Mouse (Mus musculus) forebrain, postnatal 0 days (tissue): ENCODE data around the gene Gm10337. TPM values are rescaled to one million over a fixed set of nuclear protein-coding genes. Genes with fewer than 3 reads are reported as not detected.

Experiments
- ATAC-seq: fragments of 200-750 bp; cut with Nextera tagmentation; 2 replicates; pipeline ENCODE4 v1.8.0; 2017; ENCODE audit warnings: mild to moderate bottlenecking, moderate library complexity
- DNase-seq: peaks from one replicate; pipeline ENCODE4 v3.0.0-alpha.2; 2015
- H3K27ac ChIP-seq: fragments of 300-500 bp; sonication (generic); 2 replicates; pipeline ENCODE4 v1.5.1; 2014; ENCODE audit warnings: low read depth, mild to moderate bottlenecking, antibody characterized with exemption, low read length, moderate library complexity, mixed read lengths
- H3K27me3 ChIP-seq: fragments of 300-500 bp; sonication (generic); 2 replicates; pipeline ENCODE4 v1.6.1; 2014; ENCODE audit warnings: mild to moderate bottlenecking, low read length, mixed read lengths; ENCODE audit not compliant: insufficient read depth
- H3K36me3 ChIP-seq: fragments of 300-500 bp; sonication (generic); 2 replicates; pipeline ENCODE4 v1.6.1; 2014; ENCODE audit warnings: mild to moderate bottlenecking, moderate library complexity; ENCODE audit not compliant: insufficient read depth
- H3K4me1 ChIP-seq: fragments of 300-500 bp; sonication (generic); 2 replicates; pipeline ENCODE4 v1.6.1; 2014; ENCODE audit warnings: antibody characterized with exemption; ENCODE audit not compliant: insufficient read depth
- H3K4me2 ChIP-seq: fragments of 300-500 bp; sonication (generic); 2 replicates; pipeline ENCODE4 v1.6.1; 2014; ENCODE audit warnings: low read depth, mild to moderate bottlenecking, moderate library complexity
- H3K4me3 ChIP-seq: fragments of 300-500 bp; sonication (generic); 2 replicates; pipeline ENCODE4 v1.5.1; 2014; ENCODE audit warnings: low read depth, low read length, mixed read lengths
- H3K9ac ChIP-seq: fragments of 300-500 bp; sonication (generic); 2 replicates; pipeline ENCODE4 v1.6.1; 2014; ENCODE audit warnings: mild to moderate bottlenecking
- H3K9me3 ChIP-seq: fragments of 300-500 bp; sonication (generic); 2 replicates; pipeline ENCODE4 v1.6.1; 2016; ENCODE audit warnings: low read length
- CTCF ChIP-seq: sonication (generic); IDR thresholded peaks from 2 replicates; pipeline ENCODE4 v1.5.1; 2016; ENCODE audit warnings: antibody characterized with exemption, control low read depth, low read depth
- WGBS: fragments of 180-500 bp; shearing (Covaris S2); extraction: QIAGEN DNeasy Blood & Tissue Kit; methylation state at CpG from one replicate; pipeline ENCODE4 v1.1.7; 2014; 5-methylcytosine and 5-hydroxymethylcytosine counted together
- polyA plus RNA-seq: library from polyadenylated mRNA; unstranded; fragments of >200 nt; fragmentation: Nextera tagmentation; extraction: Ambion mirVana; gene quantifications from 2 replicates; pipeline ENCODE4 v1.2.1, GENCODE M21; 2015
- total RNA-seq: library from RNA; depleted of rRNA; stranded (reverse); fragments of >200 nt; gene quantifications from 2 replicates; pipeline ENCODE4 v1.2.3, GENCODE M21; 2014

Gene Gm10337
- total and polyA plus RNA-seq, 2 experiments from 2014 or later: 4.2 TPM; not detected in 1

DNA sequence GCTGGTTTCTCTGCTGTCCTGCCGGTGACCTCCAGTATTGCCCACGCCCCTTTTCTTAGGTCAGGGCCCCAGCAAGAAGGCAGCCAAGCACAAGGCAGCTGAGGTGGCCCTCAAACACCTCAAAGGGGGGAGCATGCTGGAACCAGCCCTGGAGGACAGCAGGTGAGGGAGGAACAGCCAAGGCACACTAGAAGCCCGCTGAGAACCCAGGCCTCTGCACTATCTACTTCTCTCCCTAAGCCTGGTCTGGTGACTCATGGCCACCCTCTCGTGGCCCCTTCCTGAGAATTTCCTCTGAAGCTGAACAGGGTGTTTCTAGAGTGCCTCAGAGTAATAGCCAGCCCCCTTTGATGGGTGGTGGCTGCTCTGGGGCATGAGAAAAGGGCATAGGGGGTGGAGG lies 16.9 kb downstream of the Gm10337 start:
- H3K4me1 ChIP-seq: peaks cover 10% of the 10 kb centered on the region; the same call in 1 of the 2 replicates
- no peaks in the 10 kb centered on the region for H3K9me3 ChIP-seq
- H3K27ac ChIP-seq: no peak overlapping the region
- peaks cover 25% of the 10 kb centered on the region for H3K36me3 ChIP-seq
- no peak for ATAC-seq
- no peak overlapping the region for H3K4me3 ChIP-seq
- no peak for TF ChIP-seq CTCF
- no peak overlapping the region for H3K9ac ChIP-seq
- WGBS: 84% methylated on average over 4 of the region's 4 CpGs
- no peaks in the 10 kb centered on the region for H3K27me3 ChIP-seq
- no peak overlapping the region for H3K4me2 ChIP-seq
- no peak for DNase-seq

DNA sequence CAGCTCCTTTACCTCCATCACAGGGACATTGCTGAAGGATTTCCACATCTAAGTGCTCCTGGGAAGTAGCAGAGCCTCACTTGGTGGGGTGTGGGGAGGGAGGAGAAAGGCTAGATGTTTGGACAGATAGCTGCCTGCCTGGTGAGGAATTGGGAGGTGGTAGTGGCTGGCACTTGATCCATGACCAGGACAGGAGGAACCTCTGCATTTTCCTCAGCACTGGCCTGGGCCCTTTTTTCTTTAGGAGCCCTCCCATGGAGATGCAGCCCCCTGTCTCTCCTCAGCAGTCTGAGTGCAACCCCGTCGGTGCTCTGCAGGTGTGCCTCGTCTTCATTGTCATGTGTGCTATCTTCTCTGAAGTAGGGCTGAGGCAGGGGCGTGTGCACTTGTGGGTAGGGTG lies 18.0 kb downstream of the Gm10337 start:
- Histone ChIP-seq H3K4me1 (peaks cover 5% of the 10 kb centered on the region; the same call in 1 of the 2 replicates), H3K27me3 (no peaks in the 10 kb centered on the region), H3K4me2 (no peak overlapping the region), H3K4me3 (no peak overlapping the region), H3K9ac (no peak overlapping the region), H3K9me3 (no peaks in the 10 kb centered on the region), H3K27ac (no peak overlapping the region), H3K36me3 (peaks cover 25% of the 10 kb centered on the region)
- TF ChIP-seq CTCF: no peak
- DNase-seq: no peak
- 90% methylated on average over 4 of the region's 4 CpGs for WGBS
- no peak for ATAC-seq

DNA sequence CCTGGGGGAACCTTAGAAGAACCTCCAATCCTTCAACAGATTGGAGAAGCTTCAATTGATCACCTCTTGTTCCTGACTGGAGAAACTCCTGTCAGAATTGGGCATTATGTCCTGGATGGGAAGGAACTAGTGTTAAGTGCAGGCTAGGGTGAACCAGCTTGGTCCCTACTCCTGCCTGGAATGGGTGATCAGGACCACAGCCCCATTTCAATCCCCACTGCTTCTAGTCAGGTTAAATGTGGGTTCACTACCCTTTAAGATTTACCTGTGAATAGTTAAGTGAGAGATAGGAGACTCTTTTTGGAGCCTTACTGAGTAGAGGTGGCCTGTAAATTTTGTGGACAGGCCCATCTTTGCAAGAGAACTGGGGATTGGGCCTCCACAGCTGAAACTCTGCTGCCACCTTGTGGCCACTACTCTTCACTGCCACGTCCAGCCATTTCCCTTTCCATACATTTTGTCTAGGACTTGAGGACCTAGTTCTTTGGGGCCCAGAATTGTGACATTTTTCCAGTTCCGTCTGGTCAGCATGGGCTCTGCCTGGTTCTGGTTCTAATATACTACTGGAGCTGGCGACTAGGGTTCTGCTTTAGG lies 21.5 kb downstream of the Gm10337 start, which contains the start of gene Npff:
Npff (minus strand) TSS at position 51 of the 594 bp plus-strand sequence.
- DNase-seq (peak; percentile 90), ATAC-seq (peak; percentile 68; the same call in 1 of the 2 replicates)
- Histone ChIP-seq H3K4me1 (no peaks in the 10 kb centered on the region), H3K27me3 (no peaks in the 10 kb centered on the region), H3K9me3 (no peaks in the 10 kb centered on the region), H3K4me3 (no peak within 1 kb of the TSS), H3K9ac (no peak within 1 kb of the TSS), H3K36me3 (peaks cover 47% of the 10 kb centered on the region), H3K4me2 (no peak within 1 kb of the TSS), H3K27ac (peak within 1 kb of the TSS; percentile 35; the same call in 1 of the 2 replicates)
- 3% methylated on average over 3 of the region's 3 CpGs for WGBS
- peak; percentile 97 for TF ChIP-seq CTCF

DNA sequence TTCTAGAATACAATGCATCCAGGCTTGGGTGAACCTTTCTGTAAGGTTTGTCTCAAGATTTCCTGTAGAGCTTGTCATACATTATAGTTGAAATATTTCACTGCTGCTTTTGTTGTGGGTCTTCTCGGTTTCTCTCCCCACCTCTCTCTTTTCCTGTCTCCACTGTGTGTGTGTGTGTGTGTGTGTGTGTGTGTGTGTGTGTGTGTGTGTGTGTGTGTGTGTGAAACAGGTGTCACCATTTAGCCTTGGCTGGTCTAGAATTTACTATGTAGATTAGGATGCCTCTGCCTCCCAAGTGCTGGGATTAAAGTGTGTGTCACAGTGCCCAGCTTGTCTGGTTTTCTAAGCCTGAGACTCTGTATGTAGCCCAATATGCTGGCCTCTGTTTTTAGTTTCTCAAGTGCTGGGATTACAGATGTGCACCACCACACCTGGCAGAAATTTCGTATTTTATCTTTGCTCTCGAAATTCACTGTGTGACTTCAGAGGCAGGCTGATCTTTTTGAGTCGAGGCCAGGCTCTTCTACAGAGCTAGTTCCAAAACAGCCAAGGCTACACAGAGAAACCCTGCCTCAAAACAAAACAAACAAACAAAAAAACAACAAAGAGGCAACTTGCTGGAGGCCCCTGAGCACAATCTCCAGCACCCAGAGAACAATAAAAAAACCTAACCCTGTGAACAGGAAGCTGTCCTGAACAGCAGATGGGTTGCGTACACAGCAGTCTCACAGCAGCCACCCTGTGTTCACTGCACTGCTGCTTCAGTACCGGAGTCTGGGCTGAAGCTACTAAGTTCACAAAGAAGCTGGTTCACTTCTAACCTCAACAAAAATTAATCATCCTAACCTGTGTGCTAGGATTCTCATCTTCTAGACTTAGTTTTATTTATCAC lies 22.8 kb downstream of the Gm10337 start:
- ATAC-seq (no peak), DNase-seq (no peak)
- no peak overlapping the region for H3K4me3 ChIP-seq
- no peak overlapping the region for H3K9ac ChIP-seq
- no peak overlapping the region for H3K27ac ChIP-seq
- H3K4me1 ChIP-seq: no peaks in the 10 kb centered on the region
- H3K36me3 ChIP-seq: peaks cover 49% of the 10 kb centered on the region
- H3K27me3 ChIP-seq: no peaks in the 10 kb centered on the region
- WGBS: 86% methylated on average over 6 of the region's 6 CpGs
- no peaks in the 10 kb centered on the region for H3K9me3 ChIP-seq
- H3K4me2 ChIP-seq: no peak overlapping the region
- TF ChIP-seq CTCF: no peak

DNA sequence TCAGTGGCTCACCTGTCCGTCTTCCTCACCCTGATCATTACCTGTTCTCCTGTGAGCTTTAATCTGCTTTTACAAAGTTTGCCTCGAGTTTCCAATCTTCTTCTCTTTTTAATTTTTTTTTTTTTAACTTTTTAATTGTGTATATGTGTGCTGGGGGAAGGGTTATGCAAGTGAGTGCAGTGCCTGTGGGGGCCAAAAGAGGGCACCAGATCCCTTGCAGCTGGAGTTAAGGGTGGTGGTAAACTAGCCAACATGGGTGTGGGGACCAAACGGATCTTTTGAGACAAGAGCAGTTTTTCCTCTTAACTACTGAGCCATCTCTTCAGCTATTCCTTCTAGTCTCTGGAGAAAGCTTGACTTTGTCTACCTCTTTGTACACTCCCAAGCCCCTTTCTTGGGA lies 24.4 kb downstream of the Gm10337 start:
- WGBS: 69% methylated on average over 3 of the region's 3 CpGs
- peak; percentile 51 for TF ChIP-seq CTCF
- peaks cover 51% of the 10 kb centered on the region for H3K36me3 ChIP-seq

DNA sequence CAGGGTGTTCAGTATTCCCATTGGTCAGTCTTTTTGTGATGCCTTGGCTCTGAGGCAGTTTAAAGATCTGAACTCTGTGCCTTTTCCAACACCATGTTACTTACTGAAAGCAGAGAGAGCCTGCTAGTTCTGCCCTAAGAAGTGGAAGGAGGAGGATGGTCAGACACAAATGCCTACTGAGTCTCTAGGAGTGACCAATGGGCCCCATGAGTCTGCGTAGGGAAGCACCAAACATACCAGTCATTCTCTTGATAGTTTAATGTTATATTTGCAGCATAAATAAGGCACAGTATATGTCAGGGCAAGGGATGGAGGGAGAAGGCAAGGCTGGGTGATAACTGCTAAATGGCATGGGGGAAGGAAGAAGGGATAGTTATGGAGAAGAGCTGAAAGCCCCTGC lies 24.9 kb downstream of the Gm10337 start:
- Histone ChIP-seq H3K27me3 (no peaks in the 10 kb centered on the region), H3K9me3 (no peaks in the 10 kb centered on the region), H3K27ac (no peak overlapping the region), H3K4me3 (no peak overlapping the region), H3K36me3 (peaks cover 55% of the 10 kb centered on the region), H3K4me2 (no peak overlapping the region), H3K4me1 (no peaks in the 10 kb centered on the region), H3K9ac (no peak overlapping the region)
- DNase-seq (no peak), ATAC-seq (no peak)
- no peak for TF ChIP-seq CTCF
- 95% methylated on average over 1 of the region's 1 CpGs for WGBS

More for the DNA sequence above, 24.4 kb downstream of the Gm10337 start:
- H3K4me3 ChIP-seq: no peak overlapping the region
- H3K9ac ChIP-seq: no peak overlapping the region
- H3K27ac ChIP-seq: no peak overlapping the region
- ATAC-seq (no peak), DNase-seq (no peak)
- H3K27me3 ChIP-seq: no peaks in the 10 kb centered on the region
- no peaks in the 10 kb centered on the region for H3K4me1 ChIP-seq
- H3K9me3 ChIP-seq: no peaks in the 10 kb centered on the region
- no peak overlapping the region for H3K4me2 ChIP-seq

DNA sequence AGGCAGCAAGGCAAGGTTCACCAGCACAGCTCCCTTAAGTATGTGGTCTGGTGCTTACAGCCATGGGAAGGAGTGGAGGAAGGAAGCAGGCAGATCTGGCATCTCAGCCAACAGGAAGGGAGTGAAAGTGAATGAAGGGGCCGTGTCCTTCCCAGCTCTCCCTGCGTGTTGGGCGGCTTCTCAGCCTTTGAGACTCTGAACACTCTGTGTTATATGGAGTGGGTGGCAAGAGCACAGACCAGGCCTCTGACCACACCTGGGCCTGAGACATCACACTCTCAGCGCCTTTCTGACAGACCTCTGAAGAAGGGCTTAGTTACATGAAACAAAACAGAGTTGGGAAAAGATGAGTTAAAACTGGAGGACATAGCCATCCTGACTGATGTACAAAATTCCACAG lies 27.0 kb downstream of the Gm10337 start:
- Histone ChIP-seq H3K9me3 (no peaks in the 10 kb centered on the region), H3K4me2 (no peak overlapping the region), H3K27ac (no peak overlapping the region), H3K4me1 (no peaks in the 10 kb centered on the region), H3K36me3 (peaks cover 57% of the 10 kb centered on the region), H3K27me3 (no peaks in the 10 kb centered on the region), H3K4me3 (no peak overlapping the region), H3K9ac (no peak overlapping the region)
- TF ChIP-seq CTCF: no peak
- ATAC-seq (no peak), DNase-seq (no peak)
- 87% methylated on average over 4 of the region's 4 CpGs for whole genome bisulfite sequencing
